Mouse (Mus musculus) spleen, adult 18-20 months (tissue): ENCODE results near the gene Galnt17.

Experiments
- DNase-seq, 2 experiments: peaks; one replicate each; pipeline ENCODE4 v3.0.0; 2022; ENCODE audit warnings: mixed read lengths in 2 of 2

Galnt17 gene

GRCm38 (mm10) chr5:131015341-131015740, 293.0 kb downstream of the Galnt17 start:
- DNase-seq: no peak

GRCm38 (mm10) chr5:131013816-131014215, 294.5 kb downstream of the Galnt17 start:
- no peak for DNase-seq

- DNase-seq: no peak
These were observed 295.2 kb downstream of the Galnt17 start for GRCm38 (mm10) chr5:131013101-131013500.

- DNase-seq: peak in 1 of 2 experiments; percentile 2
These were observed 298.8 kb downstream of the Galnt17 start for GRCm38 (mm10) chr5:131009510-131009909.

- DNase-seq: no peak
These were observed 299.8 kb downstream of the Galnt17 start for GRCm38 (mm10) chr5:131008507-131008906.

GRCm38 (mm10) chr5:131007871-131008505, 300.3 kb downstream of the Galnt17 start:
- no peak for DNase-seq

GRCm38 (mm10) chr5:131007198-131007597, 301.1 kb downstream of the Galnt17 start:
- DNase-seq: no peak

GRCm38 (mm10) chr5:131006524-131006923, 301.8 kb downstream of the Galnt17 start:
- no peak for DNase-seq

GRCm38 (mm10) chr5:131000572-131000971, 307.7 kb downstream of the Galnt17 start:
- no peak for DNase-seq

GRCm38 (mm10) chr5:130979321-130979720, 329.0 kb downstream of the Galnt17 start:
- no peak for DNase-seq

- no peak for DNase-seq
These were observed 329.4 kb downstream of the Galnt17 start for GRCm38 (mm10) chr5:130978871-130979270.

GRCm38 (mm10) chr5:130977999-130978398, 330.3 kb downstream of the Galnt17 start:
- no peak for DNase-seq

- DNase-seq: no peak
These were observed 355.9 kb downstream of the Galnt17 start for GRCm38 (mm10) chr5:130952361-130952760.

- no peak for DNase-seq
These were observed 357.4 kb downstream of the Galnt17 start for GRCm38 (mm10) chr5:130950894-130951400.

- no peak for DNase-seq
These were observed 357.9 kb downstream of the Galnt17 start for GRCm38 (mm10) chr5:130950421-130950820.

GRCm38 (mm10) chr5:130949710-130950109, 358.6 kb downstream of the Galnt17 start:
- DNase-seq: no peak

- no peak for DNase-seq
These were observed 369.2 kb downstream of the Galnt17 start for GRCm38 (mm10) chr5:130938911-130939608.

- DNase-seq: no peak
These were observed 370.0 kb downstream of the Galnt17 start for GRCm38 (mm10) chr5:130938274-130938741.

GRCm38 (mm10) chr5:130930999-130931398, 377.3 kb downstream of the Galnt17 start:
- no peak for DNase-seq

- DNase-seq: no peak
These were observed 380.5 kb downstream of the Galnt17 start for GRCm38 (mm10) chr5:130927794-130928149.

- DNase-seq: no peak
These were observed 381.0 kb downstream of the Galnt17 start for GRCm38 (mm10) chr5:130927138-130927793.

GRCm38 (mm10) chr5:130925681-130926080, 382.6 kb downstream of the Galnt17 start:
- no peak for DNase-seq

GRCm38 (mm10) chr5:130924245-130924827, 384.0 kb downstream of the Galnt17 start:
- no peak for DNase-seq
